Mouse (Mus musculus): Measurements from ENCODE around the gene Trpt1.

Trpt1 gene

DNA sequence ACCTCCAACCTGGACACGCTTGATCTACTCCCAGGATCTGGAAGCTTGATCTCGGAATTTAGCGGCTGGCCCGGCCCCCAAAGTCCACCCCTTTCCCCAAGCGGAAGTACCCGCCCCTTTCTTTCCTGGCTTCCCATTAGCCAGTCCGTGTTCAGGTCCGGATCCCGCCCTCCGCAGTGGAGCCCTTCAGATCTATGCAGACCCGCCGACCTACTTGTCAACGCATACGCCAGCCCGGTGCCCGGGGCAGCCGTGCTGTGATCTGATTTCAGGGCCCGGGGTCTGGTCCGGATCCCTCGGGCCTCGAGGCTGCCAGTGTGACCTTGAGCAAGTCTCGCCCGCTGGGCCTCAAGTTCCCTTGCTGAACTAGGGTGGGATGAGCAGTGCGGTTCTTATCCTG, at the start of gene Trpt1, which contains the start of gene Nudt22:
Gene Trpt1 (plus strand): TSS at position 126 of the 400 bp plus-strand sequence.
Gene Nudt22 (minus strand): TSS at position 112 of the 400 bp plus-strand sequence.
- peak; percentile 61 to 73 for DNase-seq

GRCm38 (mm10) chr19:6947742-6948141, 48.2 kb upstream of the Trpt1 start:
- DNase-seq, result no peak

DNA sequence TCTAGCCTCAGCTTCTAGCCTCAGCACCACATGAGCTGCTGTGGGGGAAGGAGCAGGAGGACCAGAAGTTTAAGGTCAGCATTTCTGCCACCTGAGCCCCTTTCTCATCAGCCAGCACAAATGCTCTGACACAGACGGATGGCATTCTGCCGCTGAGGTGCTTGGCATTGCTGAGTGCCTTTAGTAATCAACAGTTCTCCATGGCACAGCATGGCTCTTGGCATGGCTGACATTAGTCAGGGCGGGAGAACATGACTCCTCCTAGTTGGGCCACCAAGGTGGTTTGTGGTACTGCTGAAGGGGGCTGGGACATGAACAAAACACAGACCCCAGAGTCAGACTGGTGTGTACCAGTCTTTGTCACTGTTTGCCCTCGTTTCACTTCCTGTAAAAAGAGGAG, 47.7 kb upstream of the Trpt1 start:
- DNase-seq, result no peak

DNA sequence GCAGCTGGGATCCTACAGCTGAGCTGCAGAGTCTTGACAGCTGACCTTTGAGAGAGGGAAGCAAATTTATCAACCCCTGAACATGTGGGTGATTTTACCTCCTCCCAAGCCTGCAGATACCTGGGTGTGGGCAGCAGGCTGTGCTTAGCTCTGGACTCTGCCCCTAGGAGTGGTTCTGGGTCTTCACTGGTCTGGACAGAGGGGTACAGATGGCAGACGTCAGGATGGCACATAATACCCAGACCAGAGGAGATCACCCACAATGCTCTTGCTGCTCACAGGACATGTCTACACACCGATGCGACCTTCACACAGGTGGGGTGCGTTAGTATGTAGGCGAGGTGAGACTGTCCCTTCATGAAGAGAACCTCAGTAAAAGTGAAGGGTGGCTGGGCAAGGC, 46.4 kb upstream of the Trpt1 start:
- no peak for DNase-seq

GRCm38 (mm10) chr19:6949951-6950350, 46.0 kb upstream of the Trpt1 start:
- no peak for DNase-seq

DNA sequence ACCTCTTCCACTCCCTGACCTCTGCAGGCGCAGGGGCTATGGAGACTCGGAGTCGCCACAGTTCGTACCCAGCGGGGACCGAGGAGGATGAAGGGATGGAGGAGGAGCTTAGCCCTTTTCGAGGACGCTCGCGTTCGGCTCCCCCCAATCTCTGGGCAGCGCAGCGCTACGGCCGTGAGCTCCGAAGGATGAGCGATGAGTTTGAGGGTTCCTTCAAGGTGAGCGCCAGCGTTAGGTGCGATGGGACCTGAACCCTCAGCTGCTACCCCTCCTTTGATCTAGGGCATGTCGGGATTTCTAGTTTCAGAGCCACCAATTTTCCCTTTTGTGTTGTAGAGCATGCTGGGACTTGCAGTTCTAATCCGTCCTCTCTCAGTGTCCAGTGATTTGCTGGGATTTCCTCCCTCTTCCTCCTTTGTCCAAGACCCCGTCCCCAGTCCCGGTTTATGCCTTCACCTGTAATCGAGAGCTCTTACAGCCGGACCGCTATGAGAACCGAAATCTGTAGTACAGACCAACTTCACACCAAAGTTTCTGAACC, 45.2 kb upstream of the Trpt1 start:
- peak; percentile 41 to 57 for DNase-seq

DNA sequence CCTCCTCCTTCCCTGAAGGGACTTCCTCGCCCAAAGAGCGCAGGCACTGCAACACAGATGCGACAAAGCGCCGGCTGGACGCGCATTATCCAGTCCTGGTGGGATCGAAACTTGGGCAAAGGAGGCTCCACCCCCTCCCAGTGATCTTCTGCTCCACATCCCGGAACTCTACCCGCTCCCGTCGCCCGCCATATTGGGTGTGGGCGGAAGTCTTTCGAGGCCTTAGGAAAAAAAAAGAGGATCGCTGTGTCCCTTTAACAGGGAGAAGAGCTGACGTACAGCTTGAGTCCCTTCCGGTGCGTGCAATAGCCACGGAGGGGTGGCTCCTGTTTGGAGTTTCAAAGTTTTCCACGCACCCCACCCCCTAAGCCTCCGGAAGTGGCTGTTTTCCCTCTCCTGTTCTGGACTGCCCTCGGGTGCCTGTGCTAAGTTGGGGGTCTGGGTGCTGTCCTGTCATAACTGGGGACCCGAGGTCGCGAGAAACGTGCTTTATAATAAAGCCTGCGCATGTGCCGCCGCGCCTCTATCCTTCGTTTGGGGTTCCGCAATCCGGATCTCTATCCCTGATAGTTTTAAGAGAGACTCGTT, 44.5 kb upstream of the Trpt1 start:
- DNase-seq, result peak; percentile 84 to 85

DNA sequence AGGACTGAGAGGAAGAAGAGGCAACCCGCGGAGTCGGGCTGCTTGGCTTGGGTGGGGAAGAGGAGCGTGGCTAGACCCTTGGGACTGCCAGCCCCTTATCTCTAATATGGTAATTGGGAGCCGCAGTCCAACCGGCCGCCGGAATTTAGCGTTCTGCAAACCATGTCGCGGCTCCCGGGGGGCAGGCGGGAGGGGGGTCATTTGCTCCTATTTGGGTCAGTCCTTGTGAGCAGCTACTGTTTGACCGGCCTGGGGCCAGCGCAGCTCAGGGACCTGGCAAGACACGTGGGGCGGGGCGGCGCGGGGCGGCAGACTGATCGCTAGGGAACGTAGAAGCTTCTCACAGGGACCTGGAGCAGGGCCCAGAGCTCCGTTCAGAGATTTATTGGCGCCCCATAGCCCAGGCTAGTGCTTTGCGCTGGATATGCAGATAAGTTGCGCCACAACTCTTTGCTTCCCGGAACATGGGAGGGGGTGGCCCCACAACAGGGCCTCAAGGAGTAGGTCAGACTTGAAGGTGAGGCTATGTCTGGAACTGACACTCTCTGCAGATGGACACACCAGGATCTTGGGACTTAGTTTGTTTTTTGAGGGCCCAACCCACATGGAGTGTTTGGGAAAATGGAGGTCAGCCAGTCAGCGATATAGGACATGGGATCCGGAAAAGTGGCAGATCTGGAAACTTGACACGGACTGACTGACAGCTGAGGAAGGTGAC, 43.8 kb upstream of the Trpt1 start:
- DNase-seq, result peak; percentile 51 to 66

DNA sequence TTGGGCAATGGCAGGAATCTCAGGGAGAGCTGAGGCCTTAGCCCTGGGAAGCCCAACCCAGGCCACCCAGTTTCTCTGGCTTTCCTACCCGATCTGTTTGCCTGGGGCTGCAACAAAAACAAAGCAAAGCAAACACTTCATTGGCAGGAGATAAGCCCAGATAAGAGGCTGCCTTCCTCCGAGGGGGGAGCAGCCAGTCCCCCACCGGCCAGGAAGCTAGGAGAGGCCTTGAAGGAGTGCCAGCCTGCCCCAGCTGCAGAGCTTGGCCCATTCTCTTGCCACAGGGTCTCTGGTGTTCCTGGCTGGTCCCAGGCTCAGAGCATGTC, 43.3 kb upstream of the Trpt1 start:
- DNase-seq, result peak; percentile 28 to 55

- DNase-seq, result peak; percentile 33 to 52
These were observed 41.9 kb upstream of the Trpt1 start for GRCm38 (mm10) chr19:6954046-6954445.

DNA sequence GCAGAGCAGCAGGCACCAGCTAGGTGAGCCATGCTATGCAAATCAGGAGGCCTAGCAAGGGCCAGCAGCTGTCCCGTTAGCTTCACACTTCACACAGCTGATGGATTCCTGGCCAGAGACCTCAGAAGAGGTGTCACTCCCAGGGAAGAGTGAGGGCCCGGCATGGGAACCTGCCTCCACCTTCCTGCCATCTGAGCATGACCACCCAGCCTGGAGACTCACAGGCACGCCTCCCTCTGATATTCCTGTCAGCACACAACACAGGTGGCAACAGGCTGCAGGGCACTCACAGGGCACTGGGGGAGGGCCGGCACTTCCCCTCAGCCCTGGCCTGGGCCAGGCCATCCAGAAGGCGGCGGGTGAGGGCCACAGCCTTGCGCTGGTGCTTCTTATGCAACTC, 40.5 kb upstream of the Trpt1 start:
- DNase-seq, result no peak

DNA sequence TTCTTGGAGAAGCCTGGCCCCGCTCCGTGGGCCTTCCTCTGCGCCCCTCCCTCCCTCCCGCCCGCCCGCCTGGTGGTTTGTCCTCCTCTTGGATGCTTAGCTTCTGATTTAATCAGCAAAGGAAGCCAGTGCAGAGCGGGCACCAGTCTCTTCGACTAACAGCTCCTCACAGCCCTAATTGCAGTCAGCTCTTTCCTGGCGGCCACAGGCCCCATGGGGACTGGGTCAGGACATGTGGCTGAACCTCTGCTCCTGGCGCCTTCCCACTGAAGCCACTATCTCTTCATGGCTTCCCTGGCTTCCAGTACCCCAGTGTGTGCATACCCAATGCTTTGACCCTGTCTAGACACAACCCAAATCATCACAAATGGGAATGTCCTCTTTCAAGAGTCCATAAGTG, 39.5 kb upstream of the Trpt1 start:
- no peak for DNase-seq

GRCm38 (mm10) chr19:6968491-6969271, 27.2 kb upstream of the Trpt1 start:
- DNase-seq, result peak; percentile 40 to 58

DNA sequence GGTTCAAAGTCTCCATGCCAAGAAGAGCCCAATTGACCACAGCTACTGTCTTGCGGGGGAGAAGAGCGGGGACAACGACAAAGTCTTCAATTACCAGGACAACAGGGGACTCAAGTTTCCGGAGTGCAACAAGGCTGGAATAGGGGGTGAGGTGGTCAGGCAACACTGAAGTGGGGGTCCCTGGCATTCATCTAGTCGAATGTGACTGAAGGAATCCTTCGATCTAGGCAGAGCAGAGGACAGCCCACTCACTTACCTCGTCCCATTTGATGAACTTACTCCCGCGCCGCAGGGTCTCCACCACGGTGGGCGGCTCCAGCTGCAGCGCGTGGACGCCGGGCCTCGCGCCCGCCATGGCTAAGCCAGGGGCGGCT, 26.7 kb upstream of the Trpt1 start:
- DNase-seq, result no peak

DNA sequence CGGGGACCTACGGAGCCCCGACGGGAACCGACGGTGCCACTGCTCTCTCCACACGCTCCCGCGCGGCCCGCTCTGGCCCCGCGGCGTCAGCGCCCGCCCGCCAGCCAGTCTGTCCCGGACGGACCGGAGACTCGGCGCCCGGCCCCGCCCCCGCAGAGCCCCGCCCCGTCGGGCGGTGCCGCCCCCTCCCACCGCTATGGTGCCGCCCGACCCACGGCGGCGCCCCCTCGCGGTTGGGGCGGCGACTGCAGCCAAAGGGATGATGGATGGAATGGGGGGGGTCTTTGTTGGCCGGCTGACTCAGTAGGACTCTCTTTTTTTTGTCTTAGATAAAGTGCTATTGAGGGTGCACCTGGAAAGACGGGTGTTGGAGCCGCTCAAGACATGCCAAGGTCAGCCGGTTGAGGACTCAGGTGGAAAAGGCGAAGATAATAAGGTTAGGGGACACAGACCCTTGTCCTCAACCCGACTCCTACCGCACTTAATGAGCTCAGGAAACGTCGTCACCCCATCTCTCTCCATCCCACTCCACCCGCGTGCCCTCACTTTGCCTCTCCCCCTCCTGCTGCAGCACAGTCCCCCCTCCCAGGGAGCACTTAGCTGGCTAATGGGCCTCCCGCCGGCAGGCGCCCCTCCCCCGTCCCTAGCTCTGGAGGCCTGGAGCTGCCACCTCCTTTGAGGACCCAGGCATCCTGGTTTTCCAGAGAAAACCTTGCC, 26.1 kb upstream of the Trpt1 start:
- DNase-seq, result peak; percentile 71 to 74

DNA sequence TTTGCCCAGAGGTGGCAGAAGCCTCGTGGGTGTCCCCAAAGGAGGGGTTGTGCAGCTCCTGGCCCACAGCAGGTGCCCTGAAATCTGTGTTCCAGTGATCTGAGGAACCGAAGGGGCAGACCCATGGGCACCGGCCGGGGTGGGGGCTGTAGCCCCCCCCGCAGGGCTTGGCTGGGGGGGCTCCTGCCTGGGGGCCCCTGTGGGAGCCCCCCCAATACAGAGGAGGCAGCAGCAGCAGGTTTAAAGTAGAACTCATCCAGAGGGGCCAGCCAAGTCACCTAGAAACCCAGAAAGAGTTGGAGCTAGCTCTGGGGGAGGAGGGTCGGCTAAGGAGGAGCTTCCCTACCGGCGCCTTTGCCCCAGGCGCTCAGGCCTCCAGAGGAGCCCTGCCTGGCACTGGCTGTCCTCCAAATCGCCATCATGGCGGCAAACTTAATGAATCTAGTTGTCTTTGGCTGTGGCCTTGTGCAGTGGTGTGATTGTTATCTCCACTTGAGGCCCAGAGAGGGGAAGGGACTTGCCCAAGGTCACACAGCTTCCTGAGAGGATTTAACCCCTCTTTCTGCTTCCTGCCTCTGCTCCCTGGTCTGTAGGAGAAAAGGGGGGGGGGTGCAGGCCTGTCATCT, 25.4 kb upstream of the Trpt1 start:
- DNase-seq, result no peak

- DNase-seq, result no peak
These were observed 24.3 kb upstream of the Trpt1 start for GRCm38 (mm10) chr19:6971644-6972043.

DNA sequence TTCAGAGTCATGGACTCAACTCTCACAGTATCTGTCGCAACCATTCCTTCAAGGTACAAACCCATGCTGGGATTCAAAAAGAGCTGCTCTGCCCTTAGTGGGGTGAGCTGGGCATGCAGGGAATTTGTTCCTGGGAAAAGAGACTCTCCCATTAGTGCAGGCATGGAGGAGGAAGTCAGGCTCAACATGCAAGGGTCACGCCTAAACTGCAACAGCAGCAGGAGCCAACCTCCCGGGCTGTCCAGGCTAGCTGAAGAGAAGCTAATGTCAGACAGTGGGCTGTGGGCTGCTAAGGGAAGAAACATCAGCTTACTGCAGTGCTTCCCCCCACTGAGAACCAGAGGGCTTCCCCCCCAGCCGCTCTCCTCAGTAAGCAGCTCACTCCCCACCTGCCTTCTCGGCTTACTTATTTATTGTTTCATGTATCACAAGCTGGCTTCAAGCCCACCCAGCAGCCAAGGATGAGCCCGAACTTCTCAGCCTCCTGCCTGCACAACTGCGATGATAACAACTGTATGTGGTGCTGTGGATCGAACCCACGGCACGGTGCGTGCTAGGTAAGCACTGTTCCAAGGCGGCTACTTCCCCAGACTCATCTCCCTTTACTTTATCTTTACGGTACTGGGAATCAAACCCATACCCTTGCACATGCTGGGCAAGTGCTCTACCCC, 23.5 kb upstream of the Trpt1 start:
- DNase-seq, result no peak

DNA sequence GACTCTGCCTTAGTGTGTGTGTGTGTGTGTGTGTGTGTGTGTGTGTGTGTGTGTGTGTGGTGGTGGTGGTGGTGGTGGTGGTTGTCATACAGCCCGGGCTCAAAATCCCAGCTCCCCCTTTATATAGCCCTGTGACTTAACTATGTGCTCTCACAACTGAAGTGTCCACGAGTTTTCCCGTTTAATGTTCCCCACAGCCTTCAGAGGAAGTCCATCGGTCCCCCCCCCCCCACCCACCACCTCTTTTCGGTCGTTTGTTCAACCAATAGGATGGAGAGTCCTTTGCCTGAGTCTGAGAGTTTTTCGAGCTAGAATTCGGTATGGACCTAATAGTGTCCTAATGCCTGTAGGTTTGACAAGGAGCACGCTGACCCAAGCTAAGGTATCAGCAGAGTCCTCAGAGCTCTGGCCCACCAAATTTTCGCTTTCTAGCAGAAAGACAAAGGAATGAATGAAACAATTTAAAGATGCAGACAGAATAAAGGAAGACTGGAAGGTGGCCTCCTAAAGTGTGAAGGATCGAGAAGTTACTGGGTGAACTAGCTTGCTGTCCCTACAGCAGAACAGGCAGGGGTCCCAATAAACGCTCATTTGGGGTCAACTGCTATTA, 22.2 kb upstream of the Trpt1 start:
- no peak for DNase-seq

GRCm38 (mm10) chr19:6974211-6975205, 21.4 kb upstream of the Trpt1 start, which contains the start of gene Ppp1r14b:
Gene Ppp1r14b, plus strand, starts transcription at chr19:6974968.
- DNase-seq, result peak; percentile 82 to 90
